Mouse (Mus musculus): ENCODE data around the gene Oxct2a. TPM values are rescaled to one million over a fixed set of nuclear protein-coding genes. Genes with fewer than 3 reads are reported as not detected.
A peak's percentile ranks its signal among the peaks of the same experiment; 100 is the strongest.
"Not testable (repeated sequence)": the region's sequence is repeated elsewhere in the genome, so short reads cannot be mapped to it uniquely, and the experiment has no call there.

The Oxct2a gene
- polyA plus RNA-seq, 2 experiments, result 0.08 TPM; not detected in 1

DNA sequence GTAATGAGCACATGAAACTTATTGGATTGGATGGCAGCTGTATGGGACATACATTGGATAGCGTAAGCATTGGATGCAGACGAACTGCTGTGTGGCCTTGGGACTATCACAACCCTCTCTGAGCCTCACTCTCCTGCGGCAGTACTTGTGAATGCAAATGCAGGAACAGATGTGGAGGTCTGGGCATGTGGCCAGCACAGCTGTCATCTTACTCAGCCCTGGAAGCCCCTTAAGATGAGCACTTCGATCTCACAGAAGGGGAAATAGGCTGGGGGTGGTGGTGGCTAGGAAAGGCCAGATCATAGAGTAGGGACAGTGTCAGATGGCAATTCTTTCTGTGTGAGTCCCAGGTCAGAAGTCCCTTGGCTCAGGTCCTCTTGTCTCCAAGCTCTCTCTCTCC lies 14.3 kb upstream of the Oxct2a start:
- 58% methylated on average over 4 of the region's 4 CpGs for WGBS (ENCODE audit: insufficient replicate concordance)

DNA sequence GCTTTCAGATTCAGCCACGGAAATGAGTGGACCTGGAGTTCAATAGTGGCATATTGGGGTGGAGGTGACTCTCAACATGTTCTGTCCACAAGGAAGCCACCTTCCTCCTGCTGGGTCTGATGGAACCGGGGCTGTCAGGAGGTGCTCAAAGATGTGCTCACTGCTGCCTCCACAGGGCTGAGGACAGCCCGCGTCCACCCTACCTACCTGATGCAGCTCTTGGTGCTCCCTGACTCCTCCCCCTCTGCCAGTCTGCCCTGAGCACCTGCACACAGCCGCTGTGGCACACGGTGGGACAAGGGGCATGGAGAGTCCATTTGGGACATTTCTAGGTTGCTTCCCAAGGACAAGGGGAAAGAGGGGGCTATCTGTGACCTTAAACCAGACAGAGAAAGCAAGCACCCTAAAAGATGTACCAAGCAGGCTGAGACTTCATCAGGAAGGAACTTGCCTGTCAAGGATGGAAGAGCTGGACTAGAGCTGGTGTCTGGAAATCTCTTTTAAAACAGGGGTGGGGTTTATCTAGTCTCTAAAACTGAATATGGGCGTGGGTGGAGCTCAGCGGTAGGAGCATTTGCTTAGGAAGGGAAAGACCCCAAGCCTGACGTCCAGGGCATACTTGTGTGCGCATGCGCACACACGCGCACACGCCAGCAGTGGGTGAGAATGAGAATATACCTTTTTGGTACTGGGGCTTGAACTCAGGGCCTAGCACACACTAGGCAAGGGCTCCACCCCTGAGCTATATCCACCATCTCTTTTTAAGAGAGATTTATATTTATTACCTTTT lies 12.6 kb upstream of the Oxct2a start:
- Histone ChIP-seq H3K27me3 (ENCODE audit: control insufficient read depth, insufficient read depth, low read length) (no peaks in the 10 kb centered on the region; the same call in none of the 2 replicates), H3K9me3 (ENCODE audit: control insufficient read depth, low read length) (no peaks in the 10 kb centered on the region), H3K4me3 (ENCODE audit: insufficient read depth in 1 of 2, low read depth in 2 of 2, low read length in 2 of 2) (no peak overlapping the region), H3K4me1 (replicated peaks; ENCODE audit: control insufficient read depth in 2 of 2, insufficient read depth in 2 of 2, low read length in 1 of 2) (no peaks in the 10 kb centered on the region), H3K4me2 (ENCODE audit: low read depth) (no peak overlapping the region), H3K9ac (replicated peaks) (no peak overlapping the region), H3K36me3 (replicated peaks; ENCODE audit: control insufficient read depth, insufficient read depth, low read depth) (no peaks in the 10 kb centered on the region), H3K27ac (no peak overlapping the region)
- ATAC-seq (ENCODE audit: insufficient read depth), result no peak
- WGBS (ENCODE audit: insufficient replicate concordance), result 58% methylated on average over 14 of the region's 14 CpGs
- TF ChIP-seq CTCF (IDR thresholded peaks at IDR 0.05; ENCODE audit: low read depth) (peak; percentile 29; the same call in 1 of the 2 replicates), EP300 (IDR thresholded peaks at IDR 0.05; ENCODE audit: low read depth) (no peak)
- DNase-seq (ENCODE audit: low read depth in 3 of 3, low spot score in 3 of 3), result no peak

More for the DNA sequence above, 14.3 kb upstream of the Oxct2a start:
- H3K4me2 ChIP-seq (ENCODE audit: low read depth), result no peak overlapping the region
- H3K27me3 ChIP-seq (ENCODE audit: control insufficient read depth, insufficient read depth, low read length), result peaks cover 16% of the 10 kb centered on the region
- H3K9me3 ChIP-seq (ENCODE audit: control insufficient read depth, low read length), result no peaks in the 10 kb centered on the region
- no peak overlapping the region for H3K9ac ChIP-seq (replicated peaks)
- TF ChIP-seq CTCF (IDR thresholded peaks at IDR 0.05; ENCODE audit: low read depth), result no peak
- TF ChIP-seq EP300 (IDR thresholded peaks at IDR 0.05; ENCODE audit: low read depth), result no peak
- H3K4me3 ChIP-seq (ENCODE audit: insufficient read depth in 1 of 2, low read depth in 2 of 2, low read length in 2 of 2), result no peak overlapping the region
- no peaks in the 10 kb centered on the region for H3K36me3 ChIP-seq (replicated peaks; ENCODE audit: control insufficient read depth, insufficient read depth, low read depth)
- ATAC-seq (ENCODE audit: insufficient read depth) (no peak), DNase-seq (ENCODE audit: low read depth in 3 of 3, low spot score in 3 of 3) (no peak)
- H3K27ac ChIP-seq, result no peak overlapping the region
- H3K4me1 ChIP-seq (replicated peaks; ENCODE audit: control insufficient read depth in 2 of 2, insufficient read depth in 2 of 2, low read length in 1 of 2), result peaks cover 0 to 3% of the 10 kb centered on the region in 2 experiments; a peak in 1 of 4 replicates

DNA sequence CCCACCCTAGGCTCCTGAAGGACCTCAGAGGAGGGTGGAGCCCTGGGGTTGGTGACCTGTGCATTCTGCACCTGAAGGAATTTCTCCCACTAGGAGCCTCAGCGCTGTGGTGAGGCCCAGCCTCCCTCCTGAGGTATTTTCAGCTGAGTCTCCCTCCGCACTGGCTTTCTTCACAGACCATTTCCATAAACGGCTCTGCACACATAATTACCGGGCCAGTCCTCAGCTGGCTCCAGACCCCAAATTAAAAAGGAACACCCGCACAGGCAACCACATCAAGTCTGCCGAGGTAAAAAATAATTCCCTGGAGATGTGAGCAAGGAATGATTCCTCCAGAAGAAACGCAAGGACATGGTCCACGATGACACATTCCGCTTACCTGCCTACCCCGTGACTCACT lies 11.8 kb upstream of the Oxct2a start:
- WGBS (ENCODE audit: insufficient replicate concordance), result 72% methylated on average over 10 of the region's 10 CpGs

DNA sequence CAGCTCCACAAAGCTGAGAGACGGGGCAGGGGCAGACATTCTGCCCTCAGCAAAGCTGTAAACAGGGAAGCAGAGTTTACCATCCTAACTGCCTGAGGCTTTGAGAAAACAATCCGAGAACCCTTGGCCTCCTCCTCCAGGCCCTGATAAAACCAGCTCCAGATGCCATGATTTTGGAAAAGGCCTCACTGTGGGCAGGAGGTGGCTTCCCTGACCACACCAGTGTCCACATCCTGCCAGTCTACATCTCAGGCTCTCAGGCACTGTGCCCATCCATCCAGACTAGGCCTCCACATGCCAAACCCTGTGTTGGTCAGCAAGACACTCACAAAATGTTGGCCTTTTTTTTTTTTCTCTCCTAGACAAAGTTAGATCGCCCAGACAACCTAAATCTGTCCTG lies 10.7 kb upstream of the Oxct2a start:
- H3K36me3 ChIP-seq (replicated peaks; ENCODE audit: control insufficient read depth, insufficient read depth, low read depth), result no peaks in the 10 kb centered on the region
- 54% methylated on average over 3 of the region's 3 CpGs for WGBS (ENCODE audit: insufficient replicate concordance)

More for the DNA sequence above, 11.8 kb upstream of the Oxct2a start:
- not testable (repeated sequence) for H3K36me3 ChIP-seq (replicated peaks; ENCODE audit: control insufficient read depth, insufficient read depth, low read depth); H3K27me3 ChIP-seq (ENCODE audit: control insufficient read depth, insufficient read depth, low read length); H3K4me2 ChIP-seq (ENCODE audit: low read depth); H3K9ac ChIP-seq (replicated peaks); DNase-seq (ENCODE audit: low read depth in 3 of 3, low spot score in 3 of 3); H3K4me3 ChIP-seq (ENCODE audit: insufficient read depth in 1 of 2, low read depth in 2 of 2, low read length in 2 of 2); ATAC-seq (ENCODE audit: insufficient read depth); H3K27ac ChIP-seq; H3K4me1 ChIP-seq (replicated peaks; ENCODE audit: control insufficient read depth in 2 of 2, insufficient read depth in 2 of 2, low read length in 1 of 2); H3K9me3 ChIP-seq (ENCODE audit: control insufficient read depth, low read length)

DNA sequence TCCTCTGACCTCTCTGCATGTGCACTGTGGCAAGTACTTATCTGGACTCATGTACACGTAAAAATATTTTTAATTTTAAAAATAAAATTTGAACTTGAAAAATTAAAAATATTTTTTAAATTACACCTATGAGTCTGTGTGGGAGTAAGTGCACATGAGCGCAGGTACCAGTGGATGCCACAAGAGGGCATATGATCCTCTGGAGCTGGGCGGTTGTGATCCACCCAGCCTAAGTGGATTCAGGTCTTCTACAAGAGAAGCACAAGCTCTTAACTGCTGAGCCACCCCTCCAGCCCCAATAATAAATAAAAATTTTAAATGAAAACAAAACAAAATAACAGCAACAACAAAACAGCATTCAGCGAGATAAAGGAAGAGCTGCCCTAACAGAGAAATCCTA lies 9.7 kb upstream of the Oxct2a start:
- Histone ChIP-seq H3K36me3 (replicated peaks; ENCODE audit: control insufficient read depth, insufficient read depth, low read depth) (no peaks in the 10 kb centered on the region), H3K27ac (no peak overlapping the region), H3K27me3 (ENCODE audit: control insufficient read depth, insufficient read depth, low read length) (no peaks in the 10 kb centered on the region), H3K4me1 (replicated peaks; ENCODE audit: control insufficient read depth in 2 of 2, insufficient read depth in 2 of 2, low read length in 1 of 2) (no peaks in the 10 kb centered on the region), H3K9ac (replicated peaks) (no peak overlapping the region), H3K9me3 (ENCODE audit: control insufficient read depth, low read length) (no peaks in the 10 kb centered on the region), H3K4me3 (ENCODE audit: insufficient read depth in 1 of 2, low read depth in 2 of 2, low read length in 2 of 2) (no peak overlapping the region), H3K4me2 (ENCODE audit: low read depth) (no peak overlapping the region)
- DNase-seq (ENCODE audit: low read depth in 3 of 3, low spot score in 3 of 3) (no peak), ATAC-seq (ENCODE audit: insufficient read depth) (no peak)
- TF ChIP-seq EP300 (IDR thresholded peaks at IDR 0.05; ENCODE audit: low read depth), result no peak
- no peak for TF ChIP-seq CTCF (IDR thresholded peaks at IDR 0.05; ENCODE audit: low read depth)
- 81% methylated on average over 4 of the region's 4 CpGs for WGBS (ENCODE audit: insufficient replicate concordance)

More for the DNA sequence above, 10.7 kb upstream of the Oxct2a start:
- ATAC-seq (ENCODE audit: insufficient read depth), result no peak
- H3K4me3 ChIP-seq (ENCODE audit: insufficient read depth in 1 of 2, low read depth in 2 of 2, low read length in 2 of 2), result no peak overlapping the region
- no peak overlapping the region for H3K4me2 ChIP-seq (ENCODE audit: low read depth)
- H3K9ac ChIP-seq (replicated peaks), result no peak overlapping the region
- H3K27me3 ChIP-seq (ENCODE audit: control insufficient read depth, insufficient read depth, low read length), result no peaks in the 10 kb centered on the region
- no peaks in the 10 kb centered on the region for H3K4me1 ChIP-seq (replicated peaks; ENCODE audit: control insufficient read depth in 2 of 2, insufficient read depth in 2 of 2, low read length in 1 of 2)
- DNase-seq (ENCODE audit: low read depth in 3 of 3, low spot score in 3 of 3), result no peak
- no peak overlapping the region for H3K27ac ChIP-seq
- no peaks in the 10 kb centered on the region for H3K9me3 ChIP-seq (ENCODE audit: control insufficient read depth, low read length)
- TF ChIP-seq EP300 (IDR thresholded peaks at IDR 0.05; ENCODE audit: low read depth) (no peak), CTCF (IDR thresholded peaks at IDR 0.05; ENCODE audit: low read depth) (no peak)

DNA sequence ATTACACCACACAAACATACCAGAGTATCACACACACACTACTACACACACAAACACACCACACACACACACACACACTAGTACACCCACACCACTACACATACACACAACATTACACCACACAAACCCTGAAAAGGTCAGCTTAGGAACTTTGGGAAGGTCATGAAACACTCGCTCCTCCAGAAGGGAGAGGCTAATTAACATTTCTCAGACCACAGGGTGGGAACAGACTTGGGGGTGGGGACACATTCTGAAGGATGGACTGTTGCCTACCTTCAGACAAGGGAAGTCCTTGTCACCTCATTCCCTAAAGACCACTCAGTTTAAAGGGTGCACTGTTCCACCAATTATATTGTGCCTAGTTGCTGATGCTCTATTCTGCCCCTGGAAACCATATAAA lies 8.5 kb upstream of the Oxct2a start:
- H3K4me2 ChIP-seq (ENCODE audit: low read depth); H3K27ac ChIP-seq; H3K27me3 ChIP-seq (ENCODE audit: control insufficient read depth, insufficient read depth, low read length); H3K9me3 ChIP-seq (ENCODE audit: control insufficient read depth, low read length); ATAC-seq (ENCODE audit: insufficient read depth); H3K36me3 ChIP-seq (replicated peaks; ENCODE audit: control insufficient read depth, insufficient read depth, low read depth); DNase-seq (ENCODE audit: low read depth in 3 of 3, low spot score in 3 of 3); H3K9ac ChIP-seq (replicated peaks); H3K4me1 ChIP-seq (replicated peaks; ENCODE audit: control insufficient read depth in 2 of 2, insufficient read depth in 2 of 2, low read length in 1 of 2); H3K4me3 ChIP-seq (ENCODE audit: insufficient read depth in 1 of 2, low read depth in 2 of 2, low read length in 2 of 2): not testable (repeated sequence)
- WGBS (ENCODE audit: insufficient replicate concordance), result 70% methylated on average over 1 of the region's 1 CpGs

All from liver, embryonic 14.5 days (tissue).